Mouse (Mus musculus): Measurements from ENCODE around the gene Itga2b.
A peak's percentile ranks its signal among the peaks of the same experiment; 100 is the strongest.

The Itga2b gene

GRCm38 (mm10) chr11:102435754-102436470 lies 34.0 kb downstream of the Itga2b start:
- no peak for DNase-seq (ENCODE audit: low spot score)

DNA sequence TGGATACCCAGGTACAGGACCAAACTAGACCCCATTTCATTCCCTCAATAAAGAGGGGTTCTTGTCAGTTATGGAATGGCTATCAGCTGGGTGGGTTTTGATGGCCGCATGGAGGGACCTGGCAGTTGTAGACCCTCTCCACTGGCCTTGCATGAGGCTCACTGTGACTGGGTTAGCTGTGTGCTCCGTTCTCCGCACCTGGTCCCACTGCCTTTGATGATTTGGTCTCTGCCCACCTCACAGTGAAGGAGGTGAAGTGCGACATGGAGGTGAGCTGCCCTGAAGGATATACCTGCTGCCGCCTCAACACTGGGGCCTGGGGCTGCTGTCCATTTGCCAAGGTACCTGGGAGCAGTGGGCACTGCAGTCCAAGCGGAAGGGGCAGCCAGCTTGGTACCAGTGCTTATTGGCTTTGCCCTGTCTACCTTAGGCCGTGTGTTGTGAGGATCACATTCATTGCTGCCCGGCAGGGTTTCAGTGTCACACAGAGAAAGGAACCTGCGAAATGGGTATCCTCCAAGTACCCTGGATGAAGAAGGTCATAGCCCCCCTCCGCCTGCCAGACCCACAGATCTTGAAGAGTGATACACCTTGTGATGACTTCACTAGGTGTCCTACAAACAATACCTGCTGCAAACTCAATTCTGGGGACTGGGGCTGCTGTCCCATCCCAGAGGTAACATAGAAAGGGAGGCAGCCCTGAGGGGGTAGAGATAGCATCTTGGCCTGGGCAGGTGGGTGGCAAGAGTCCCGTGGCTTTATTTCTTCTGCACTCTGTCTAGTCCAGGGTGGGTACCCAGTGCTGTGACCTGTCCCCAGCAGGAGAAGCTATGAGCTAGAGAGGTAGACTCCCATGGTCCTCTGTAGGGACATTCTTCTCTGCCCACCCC lies 34.9 kb downstream of the Itga2b start:
- DNase-seq (ENCODE audit: low spot score): no peak

DNA sequence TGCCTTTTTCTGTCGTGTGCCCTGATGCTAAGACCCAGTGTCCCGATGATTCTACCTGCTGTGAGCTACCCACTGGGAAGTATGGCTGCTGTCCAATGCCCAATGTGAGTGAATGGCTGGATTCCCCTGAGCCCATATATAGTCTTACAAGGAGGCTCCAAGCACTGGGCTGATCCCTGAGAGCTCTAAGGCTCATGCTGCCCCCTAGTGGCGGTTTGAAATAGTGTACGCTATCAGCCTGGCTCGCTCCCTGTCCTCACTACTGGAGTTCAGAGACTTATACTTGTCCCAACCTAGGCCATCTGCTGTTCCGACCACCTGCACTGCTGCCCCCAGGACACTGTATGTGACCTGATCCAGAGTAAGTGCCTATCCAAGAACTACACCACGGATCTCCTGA lies 35.5 kb downstream of the Itga2b start:
- DNase-seq (ENCODE audit: low spot score): peak; percentile 94

- no peak for DNase-seq (ENCODE audit: low spot score)
Observed at GRCm38 (mm10) chr11:102433866-102434265, 36.1 kb downstream of the Itga2b start.

- peak; percentile 93 for DNase-seq (ENCODE audit: low spot score)
Observed at GRCm38 (mm10) chr11:102432896-102433295, 37.0 kb downstream of the Itga2b start.

- no peak for DNase-seq (ENCODE audit: low spot score)
Observed at GRCm38 (mm10) chr11:102432115-102432843, 37.6 kb downstream of the Itga2b start.

DNA sequence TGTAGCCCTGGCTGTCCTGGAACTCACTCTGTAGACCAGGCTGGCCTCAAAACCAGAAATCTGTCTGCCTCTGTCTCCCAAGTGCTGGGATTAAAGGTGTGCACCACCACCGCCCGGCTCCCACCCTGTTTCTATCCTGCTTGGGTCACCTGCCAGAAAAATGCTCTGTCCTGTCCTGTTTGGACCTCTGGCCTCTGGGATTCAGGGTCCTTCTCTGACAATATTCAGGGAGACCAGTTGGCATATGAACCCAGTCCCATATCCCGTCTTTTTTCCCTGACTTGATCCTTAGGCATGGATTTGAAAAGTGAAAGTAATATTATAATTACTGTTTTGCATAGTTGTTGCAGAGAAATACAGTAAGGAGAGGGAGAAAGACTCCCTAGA lies 38.2 kb downstream of the Itga2b start:
- no peak for DNase-seq (ENCODE audit: low spot score)

GRCm38 (mm10) chr11:102431018-102431645 lies 38.8 kb downstream of the Itga2b start:
- peak; percentile 85 for DNase-seq (ENCODE audit: low spot score)

- peak; percentile 97 for DNase-seq (ENCODE audit: low spot score)
Observed at GRCm38 (mm10) chr11:102430121-102431017, 39.6 kb downstream of the Itga2b start, which contains the start of gene Grn. Gene Grn (plus strand): TSS chr11:102430315.

DNA sequence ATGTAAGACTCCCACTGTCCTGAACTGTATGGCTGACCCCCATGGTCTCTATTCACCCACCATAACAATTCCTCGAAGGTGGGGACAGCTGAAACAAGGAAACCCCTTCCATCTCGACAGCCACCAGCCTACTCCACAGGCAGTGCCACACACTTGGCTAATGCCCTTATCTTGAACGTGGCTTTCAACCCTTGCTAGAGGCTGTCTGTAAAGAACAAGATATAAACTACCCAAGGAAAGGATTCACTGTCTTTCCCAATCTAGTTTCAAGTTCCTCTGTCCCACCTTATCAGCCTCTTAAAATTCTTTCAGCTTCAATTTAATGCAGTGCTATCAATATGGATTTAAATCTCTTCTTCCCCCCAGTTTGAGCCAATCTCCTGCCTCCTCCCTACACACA lies 40.4 kb downstream of the Itga2b start:
- DNase-seq (ENCODE audit: low spot score): no peak

DNA sequence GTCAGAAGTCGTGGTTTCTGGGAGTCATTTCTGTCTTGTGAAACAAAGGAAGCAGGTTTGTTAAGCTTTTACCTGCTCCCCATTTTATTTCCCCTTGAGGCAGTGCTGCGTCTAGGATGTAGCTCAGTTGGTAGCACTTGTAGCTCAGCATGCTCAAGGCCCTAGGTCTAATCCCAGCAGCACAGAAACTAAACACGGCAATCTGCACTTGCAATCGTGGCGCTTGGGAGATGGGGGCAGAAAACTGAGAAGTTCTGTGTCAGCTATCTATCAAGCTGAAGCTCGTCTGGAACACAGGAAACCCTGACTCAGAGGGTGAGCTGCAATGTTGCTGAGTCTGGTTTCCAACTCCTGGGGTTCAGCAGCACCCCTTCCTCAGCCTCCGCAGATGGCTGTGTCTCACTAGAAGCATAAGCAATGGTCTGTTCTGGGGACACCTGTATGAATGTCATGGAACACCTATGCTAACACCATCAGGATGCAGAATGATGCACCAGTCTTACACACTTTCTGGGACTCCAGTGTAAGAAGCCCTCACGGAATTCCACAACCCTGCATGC lies 40.9 kb downstream of the Itga2b start:
- DNase-seq (ENCODE audit: low spot score): no peak

- DNase-seq (ENCODE audit: low spot score): no peak
Observed at GRCm38 (mm10) chr11:102425555-102426316, 44.2 kb downstream of the Itga2b start.

- DNase-seq (ENCODE audit: low spot score): peak; percentile 66
Observed at GRCm38 (mm10) chr11:102424666-102425065, 45.3 kb downstream of the Itga2b start.

DNA sequence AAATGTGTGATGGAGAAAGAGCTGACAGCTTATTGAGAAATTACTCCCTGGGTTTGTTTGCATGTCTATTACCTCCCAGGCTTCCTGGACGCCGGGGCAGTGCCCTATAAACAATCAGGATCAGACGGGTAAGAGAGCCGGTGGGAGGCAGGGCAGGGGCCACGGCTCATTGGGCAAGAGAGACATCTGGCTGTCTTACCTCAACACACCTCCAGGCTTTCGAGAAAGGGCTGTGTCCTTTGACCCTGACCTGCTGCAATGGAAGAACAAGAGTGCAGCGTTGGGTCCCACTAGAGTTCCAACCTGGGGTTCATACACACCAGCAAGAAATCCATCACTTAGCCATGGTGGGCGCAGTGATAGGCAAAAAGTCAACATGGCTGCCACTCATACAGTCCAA lies 48.4 kb downstream of the Itga2b start:
- no peak for DNase-seq (ENCODE audit: low spot score)

GRCm38 (mm10) chr11:102418887-102419286 lies 51.0 kb downstream of the Itga2b start:
- DNase-seq (ENCODE audit: low spot score): peak; percentile 62

- no peak for DNase-seq (ENCODE audit: low spot score)
Observed at GRCm38 (mm10) chr11:102417160-102417559, 52.8 kb downstream of the Itga2b start.

- no peak for DNase-seq (ENCODE audit: low spot score)
Observed at GRCm38 (mm10) chr11:102415034-102415802, 54.7 kb downstream of the Itga2b start.

DNA sequence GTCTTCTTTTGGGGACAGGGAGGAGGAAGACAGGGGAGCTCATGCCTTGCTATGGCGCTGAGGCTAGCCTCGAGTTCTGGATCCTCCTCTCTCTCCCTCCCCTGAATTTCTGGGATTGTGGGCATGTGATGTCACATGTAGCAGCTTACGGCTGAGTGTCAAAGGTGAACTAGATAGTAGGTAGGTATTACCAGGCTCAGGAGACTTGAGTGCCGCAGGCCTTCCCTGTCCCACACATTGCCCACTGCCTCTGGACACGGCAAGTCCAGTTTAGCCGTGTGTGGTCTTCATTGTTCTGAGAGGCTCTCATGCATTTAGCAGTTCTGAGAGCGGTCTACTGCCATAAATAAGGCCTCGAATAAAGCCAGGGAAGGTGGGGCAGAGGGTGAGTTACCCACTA lies 56.9 kb downstream of the Itga2b start:
- DNase-seq (ENCODE audit: low spot score): no peak

DNA sequence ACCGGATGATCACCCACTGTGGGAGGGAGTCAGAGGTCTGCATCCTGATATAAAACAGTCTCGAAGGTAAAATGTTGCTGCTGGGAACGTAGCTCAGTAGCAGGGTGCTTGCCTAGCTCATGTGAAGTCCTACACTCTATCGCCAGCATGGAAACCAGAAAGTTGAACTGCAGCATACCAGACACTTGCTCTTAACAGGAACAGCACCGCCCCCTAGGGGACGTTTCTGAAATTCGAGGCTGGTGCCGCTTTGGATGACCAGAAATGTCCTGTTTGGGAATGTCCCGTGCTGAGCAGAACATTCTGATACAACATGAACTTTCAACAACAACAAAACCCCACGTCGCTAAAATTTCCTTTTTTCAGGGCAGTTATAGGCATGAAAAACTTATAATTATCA lies 58.2 kb downstream of the Itga2b start:
- peak; percentile 98 for DNase-seq (ENCODE audit: low spot score)

Measured in adipocyte (in vitro differentiated cells).